Mouse (Mus musculus) intestine, embryonic 14.5 days (tissue): ENCODE results near the gene AF067061. TPM values are rescaled to one million over a fixed set of nuclear protein-coding genes. Genes with fewer than 3 reads are reported as not detected.
A peak's percentile ranks its signal among the peaks of the same experiment; 100 is the strongest.

Source experiments
- ATAC-seq: fragments of 200-750 bp; cut with Nextera tagmentation; replicated peaks from 2 replicates; pipeline ENCODE4 v1.8.0; 2017; ENCODE audit warnings: low read depth, moderate number of reproducible peaks, moderate TSS enrichment, moderate library complexity; ENCODE audit not compliant: low FRiP score, low TSS enrichment
- DNase-seq: peaks from one replicate; pipeline ENCODE4 v3.0.0-alpha.2; 2018; ENCODE audit warnings: low spot score
- H3K27ac ChIP-seq: fragments of 300-500 bp; sonication (generic); 2 replicates; pipeline ENCODE4 v1.5.1; 2014; ENCODE audit warnings: low read depth, mild to moderate bottlenecking, control low read depth
- H3K27me3 ChIP-seq: fragments of 300-500 bp; sonication (generic); replicated peaks from 2 replicates; pipeline ENCODE4 v1.6.1; 2014; ENCODE audit warnings: low read length, control low read depth; ENCODE audit not compliant: control insufficient read depth, insufficient read depth
- H3K36me3 ChIP-seq: fragments of 300-500 bp; sonication (generic); 2 replicates; pipeline ENCODE4 v1.6.1; 2014; ENCODE audit warnings: low read length, control low read depth; ENCODE audit not compliant: control insufficient read depth, insufficient read depth
- H3K4me1 ChIP-seq: fragments of 300-500 bp; sonication (generic); replicated peaks from 2 replicates; pipeline ENCODE4 v1.6.1; 2014; ENCODE audit warnings: low read length, control low read depth, mixed read lengths; ENCODE audit not compliant: control insufficient read depth, insufficient read depth
- H3K4me2 ChIP-seq: fragments of 300-500 bp; sonication (generic); 2 replicates; pipeline ENCODE4 v1.6.1; 2014; ENCODE audit warnings: low read length
- H3K4me3 ChIP-seq: fragments of 300-500 bp; sonication (generic); 2 replicates; pipeline ENCODE4 v1.5.1; 2014; ENCODE audit warnings: low read depth, low read length, control low read depth, mixed read lengths
- H3K9ac ChIP-seq: fragments of 300-500 bp; sonication (generic); 2 replicates; pipeline ENCODE4 v1.6.1; 2014; ENCODE audit warnings: mild to moderate bottlenecking, low read length
- H3K9me3 ChIP-seq: fragments of 300-500 bp; sonication (generic); 2 replicates; pipeline ENCODE4 v1.6.1; 2016; ENCODE audit warnings: low read length, control low read depth; ENCODE audit not compliant: control insufficient read depth
- WGBS: fragments of 180-500 bp; shearing (Covaris S2); extraction: QIAGEN DNeasy Blood & Tissue Kit; methylation state at CpG from one replicate; pipeline ENCODE4 v1.1.7; 2014; 5-methylcytosine and 5-hydroxymethylcytosine counted together
- polyA plus RNA-seq: library from polyadenylated mRNA; unstranded; fragments of >200 nt; fragmentation: Nextera tagmentation; extraction: Ambion mirVana; gene quantifications from 2 replicates; pipeline ENCODE4 v1.2.1, GENCODE M21; 2014

Gene AF067061
- polyA plus RNA-seq, 1 experiment from 2014 or later: not detected

DNA sequence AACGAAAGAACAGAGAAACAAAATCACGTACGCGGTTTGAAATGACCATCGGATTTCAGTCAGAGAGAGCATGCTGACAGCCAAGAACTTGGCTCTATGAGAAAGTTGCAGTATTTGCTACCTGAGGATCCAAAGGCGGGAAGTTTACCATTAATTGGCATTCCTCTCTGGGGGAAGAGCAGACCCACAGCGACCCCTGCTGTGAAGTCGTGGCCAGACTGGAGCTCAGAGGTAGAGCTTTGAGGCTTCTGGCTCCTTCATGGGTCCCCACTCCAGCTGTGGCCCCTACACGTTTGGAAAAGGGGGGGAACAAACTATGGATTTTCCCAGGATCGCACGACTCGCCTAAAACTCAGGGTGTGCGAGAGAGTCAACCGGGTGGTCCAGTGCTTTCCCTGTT, 50.7 kb downstream of the AF067061 start:
- ATAC-seq: no peak
- DNase-seq: peak; percentile 54
- Histone ChIP-seq H3K27ac (no peak overlapping the region), H3K4me1 (no peaks in the 10 kb centered on the region), H3K9ac (no peak overlapping the region), H3K4me2 (no peak overlapping the region), H3K27me3 (no peaks in the 10 kb centered on the region), H3K9me3 (no peaks in the 10 kb centered on the region), H3K4me3 (no peak overlapping the region; the same call in 1 of the 2 replicates), H3K36me3 (no peaks in the 10 kb centered on the region)
- 37% methylated on average over 14 of the region's 14 CpGs for WGBS

Other genes starting within 250 kb of the AF067061 start
- not detected in 2 replicates for gene Gm36079, start 236.1 kb upstream of the AF067061 start, polyA plus RNA-seq
- not detected in 2 replicates for gene Gm21188, start 210.9 kb upstream of the AF067061 start, polyA plus RNA-seq
- gene Gm20767, start 122.9 kb upstream of the AF067061 start, polyA plus RNA-seq: not detected in 2 replicates
- gene Gm21818, start 90.7 kb upstream of the AF067061 start, polyA plus RNA-seq: not detected in 2 replicates
- gene Gm21762, start 47.2 kb upstream of the AF067061 start, polyA plus RNA-seq: not detected in 2 replicates
- gene Gm21731, start 24.0 kb upstream of the AF067061 start, polyA plus RNA-seq: not detected in 2 replicates
- 0.27 and 0.44 TPM in 2 replicates for gene BC147527, start 37.3 kb downstream of the AF067061 start, polyA plus RNA-seq
- gene Tcstv3, start 53.8 kb downstream of the AF067061 start, polyA plus RNA-seq: not detected in 2 replicates